Mouse (Mus musculus) bone marrow macrophage, adult 2 months (primary cell): ENCODE results near the gene Mtor.

Experiments
- CTCF ChIP-seq: IDR thresholded peaks from 2 replicates; pipeline ENCODE4 v1.5.1; 2012; ENCODE audit warnings: low read depth, mild to moderate bottlenecking, low read length, moderate library complexity
- POLR2A ChIP-seq: IDR thresholded peaks from 2 replicates; pipeline ENCODE4 v1.6.1; 2012; ENCODE audit warnings: mild to moderate bottlenecking, low read depth, low read length, borderline replicate concordance

- TF ChIP-seq CTCF (no peak), POLR2A (no peak)
Observed at GRCm38 (mm10) chr4:148448853-148449245, 438 bp downstream of the Mtor start.
